Mouse (Mus musculus) heart, adult 10 weeks (tissue): Measurements from ENCODE around the gene Cc2d1a. TPM values are rescaled to one million over a fixed set of nuclear protein-coding genes. Genes with fewer than 3 reads are reported as not detected.

Source experiments
- polyA plus RNA-seq: library from polyadenylated mRNA; stranded (reverse); fragments of 350-450 nt; fragmentation: Illumina TruSeq; extraction: RNeasy Lipid Tissue Mini Kit (QIAGEN cat#74804); gene quantifications from one replicate; pipeline ENCODE4 v1.2.3, GENCODE M21; 2014; ENCODE audit warnings: low read depth, low replicate concordance

The Cc2d1a gene
- polyA plus RNA-seq: 10.9 TPM

DNA sequence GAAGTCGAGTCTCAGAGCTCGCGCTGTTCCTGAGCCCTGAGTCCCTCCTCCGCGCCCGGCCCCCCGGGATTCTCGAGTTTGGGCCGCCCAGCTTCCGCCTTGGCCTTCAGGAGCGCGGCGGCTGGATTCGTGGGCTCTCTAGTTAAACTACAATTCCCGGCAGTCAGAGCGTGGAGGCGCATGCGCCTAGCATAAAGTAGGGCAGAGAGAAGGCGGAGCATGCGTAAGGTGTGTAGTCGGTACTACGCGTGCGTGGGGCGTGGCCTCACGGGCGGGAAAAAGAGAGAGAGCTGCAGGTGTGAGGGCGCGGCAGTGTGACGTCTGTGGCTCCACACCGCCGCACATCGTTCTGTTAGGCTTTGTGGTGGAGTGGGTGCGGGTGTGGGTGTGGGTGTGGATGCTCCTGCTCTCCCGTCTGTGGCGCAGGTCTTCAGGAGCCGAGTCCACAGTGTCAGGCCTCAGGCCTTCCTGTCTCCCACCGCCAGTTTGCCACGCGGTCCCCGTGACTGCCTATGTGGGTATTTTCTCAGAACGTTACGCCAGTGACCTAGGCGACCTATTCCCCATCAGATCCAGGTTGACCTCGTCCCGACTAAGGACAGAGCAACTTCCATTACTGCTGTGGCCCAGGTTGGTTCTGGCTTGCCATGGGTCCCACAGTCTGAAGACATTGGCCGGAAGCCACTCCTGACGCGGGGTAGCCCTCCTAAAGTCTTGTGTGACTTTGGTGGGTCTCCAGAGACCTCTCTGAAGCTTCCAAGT lies at the start of gene Cc2d1a, which contains the start of gene 4930432K21Rik:
TSS of gene Cc2d1a (minus strand) at position 168 of the 762 bp plus-strand sequence.
TSS of gene 4930432K21Rik (plus strand) at position 257 of the 762 bp plus-strand sequence.

DNA sequence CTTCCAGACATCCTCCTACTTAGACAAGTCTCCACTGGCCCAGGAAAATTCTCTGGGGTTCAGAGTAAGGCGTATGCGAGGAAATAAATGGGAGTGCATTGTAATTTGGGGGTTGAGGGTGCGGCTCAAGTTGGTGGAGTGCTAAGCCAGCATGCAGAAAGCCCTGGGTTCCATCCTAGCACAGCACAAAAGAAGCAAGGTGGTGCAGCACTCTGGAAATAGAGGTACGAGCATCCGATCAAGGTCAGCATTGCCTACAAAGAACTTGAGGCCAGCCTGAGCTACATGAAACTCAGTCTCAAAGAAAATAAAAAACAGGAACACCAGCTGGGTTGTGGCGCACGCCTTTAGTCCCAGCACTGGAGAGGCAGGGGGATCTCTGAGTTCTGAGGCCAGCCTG lies 37.4 kb upstream of the Cc2d1a start, which contains the start of gene Nanos3:
TSS of gene Nanos3 (minus strand) at position 101 of the 400 bp plus-strand sequence.

DNA sequence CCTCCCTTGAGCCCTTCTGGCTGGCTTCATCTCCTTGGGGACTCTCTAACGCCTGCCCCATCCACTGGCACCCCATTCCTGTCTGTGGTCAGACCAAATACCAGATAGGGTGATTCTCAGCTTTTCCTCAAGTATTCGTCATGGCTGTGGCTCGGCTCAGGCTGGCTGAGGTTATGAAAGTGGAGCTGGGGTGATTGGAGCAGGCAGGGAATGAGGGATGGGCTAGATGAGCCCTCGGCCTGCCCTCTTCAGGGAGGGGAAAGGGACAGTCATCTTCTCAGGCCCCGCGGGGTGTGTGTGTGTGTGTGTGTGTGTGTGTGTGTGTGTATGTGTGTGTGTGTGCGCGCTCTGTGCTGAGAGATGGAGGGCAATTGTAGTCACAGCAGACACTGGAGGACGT lies 22.1 kb downstream of the Cc2d1a start, which contains the start of gene Podnl1:
TSS of gene Podnl1 (plus strand) at position 334 of the 400 bp plus-strand sequence.

DNA sequence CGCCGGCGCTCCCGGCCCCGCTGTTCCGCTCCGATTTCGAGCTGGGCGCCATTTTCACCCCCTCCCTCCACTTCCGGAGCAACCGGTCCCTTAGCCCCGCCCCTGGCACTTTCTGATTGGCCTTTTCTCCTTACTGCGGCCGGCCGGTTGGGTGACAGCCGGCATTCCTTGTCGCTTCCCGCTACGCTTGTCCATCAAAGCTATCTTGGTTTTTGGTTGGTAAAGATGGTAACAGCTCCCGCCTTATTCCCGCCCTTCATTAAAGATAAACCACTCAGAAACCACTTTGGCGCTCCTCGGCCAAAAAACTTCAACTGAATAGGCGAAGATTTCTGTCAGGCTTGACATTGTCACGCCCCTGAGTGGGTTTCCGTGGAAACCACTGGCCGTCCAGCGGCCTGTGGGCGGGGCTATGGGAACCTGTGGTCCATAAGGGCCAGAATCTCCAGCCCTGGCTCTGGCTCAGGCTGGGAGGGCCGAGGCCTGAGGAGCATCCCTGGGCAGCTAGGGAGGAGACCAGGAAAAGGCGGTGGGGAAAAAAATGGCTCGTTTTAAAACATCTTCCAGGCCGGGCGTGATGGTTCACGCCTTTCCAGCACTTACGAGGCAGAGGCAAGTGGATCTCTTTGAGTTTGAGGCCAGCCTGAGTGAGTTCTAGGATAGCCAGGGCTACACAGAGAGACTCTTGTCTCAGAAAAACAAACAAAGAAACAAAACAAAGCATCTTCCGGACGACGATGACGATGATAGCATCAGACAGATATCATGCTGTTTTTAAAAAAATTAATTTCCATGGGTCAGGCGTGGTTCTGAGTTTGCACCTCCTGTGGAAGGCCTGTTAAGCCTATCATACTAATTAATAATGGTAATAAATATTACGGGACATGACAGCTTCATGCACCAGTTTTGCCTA lies 42.8 kb downstream of the Cc2d1a start, which contains the start of gene Dcaf15:
TSS of gene Dcaf15 (minus strand) at position 72 of the 913 bp plus-strand sequence.

Other genes starting within 250 kb of the Cc2d1a start
- 11.6 TPM for gene Adgrl1, start 247.8 kb downstream of the Cc2d1a start, polyA plus RNA-seq
- gene Gm10644, start 192.7 kb downstream of the Cc2d1a start, polyA plus RNA-seq: 2.4 TPM
- 2.5 TPM for gene Asf1b, start 192.4 kb downstream of the Cc2d1a start, polyA plus RNA-seq
- 218 TPM for gene Prkaca, start 174.9 kb downstream of the Cc2d1a start, polyA plus RNA-seq
- gene Samd1, start 150.3 kb downstream of the Cc2d1a start, polyA plus RNA-seq: 20.0 TPM
- gene 1700067K01Rik, start 146.4 kb downstream of the Cc2d1a start, polyA plus RNA-seq: not detected
- gene 2210011C24Rik, start 135.8 kb downstream of the Cc2d1a start, polyA plus RNA-seq: 4.4 TPM
- gene Palm3, start 126.5 kb downstream of the Cc2d1a start, polyA plus RNA-seq: 0.29 TPM
- 3.0 TPM for gene Il27ra, start 105.3 kb downstream of the Cc2d1a start, polyA plus RNA-seq
- gene Rln3, start 102.9 kb downstream of the Cc2d1a start, polyA plus RNA-seq: not detected
- gene Gm10643, start 82.8 kb downstream of the Cc2d1a start, polyA plus RNA-seq: 4.3 TPM
- gene Rfx1, start 81.1 kb downstream of the Cc2d1a start, polyA plus RNA-seq: 8.2 TPM
- 9.7 TPM for gene Dcaf15, start 43.2 kb downstream of the Cc2d1a start, polyA plus RNA-seq
- gene Podnl1, start 21.9 kb downstream of the Cc2d1a start, polyA plus RNA-seq: not detected
- 0.34 TPM for gene 4930432K21Rik, start 89 bp upstream of the Cc2d1a start, polyA plus RNA-seq
- not detected for gene Nanos3, start 37.3 kb upstream of the Cc2d1a start, polyA plus RNA-seq
- gene Zswim4, start 89.1 kb upstream of the Cc2d1a start, polyA plus RNA-seq: 4.4 TPM
- 268 TPM for gene D8Ertd738e, start 101.8 kb upstream of the Cc2d1a start, polyA plus RNA-seq
- gene Mri1, start 109.4 kb upstream of the Cc2d1a start, polyA plus RNA-seq: 8.8 TPM
- gene Ccdc130, start 122.4 kb upstream of the Cc2d1a start, polyA plus RNA-seq: 8.7 TPM
- 2.2 TPM for gene Cacna1a, start 240.5 kb upstream of the Cc2d1a start, polyA plus RNA-seq